Mouse (Mus musculus): Measurements from ENCODE around the gene Lrtm2. TPM values are rescaled to one million over a fixed set of nuclear protein-coding genes. Genes with fewer than 3 reads are reported as not detected.
"Not testable (repeated sequence)": the region's sequence is repeated elsewhere in the genome, so short reads cannot be mapped to it uniquely, and the experiment has no call there.

Lrtm2 gene
- total RNA-seq (2021): 0.23 TPM in 1 of 2 replicates, not detected in the other
- long read RNA-seq, experiment 1: 0 reads
- long read RNA-seq, experiment 2: 0 reads

GRCm38 (mm10) chr6:119330506-119330905, at the start of gene Lrtm2:
TSS of gene Lrtm2 (minus strand) at chr6:119330766.
- peak; percentile 45 for DNase-seq

- DNase-seq: no peak
These were observed 48.1 kb upstream of the Lrtm2 start for GRCm38 (mm10) chr6:119378631-119379030.

- no peak for DNase-seq
These were observed 47.0 kb upstream of the Lrtm2 start for GRCm38 (mm10) chr6:119377613-119378012.

GRCm38 (mm10) chr6:119375035-119375434, 44.5 kb upstream of the Lrtm2 start:
- no peak for DNase-seq

GRCm38 (mm10) chr6:119373000-119373705, 42.6 kb upstream of the Lrtm2 start:
- DNase-seq: no peak

GRCm38 (mm10) chr6:119372237-119372636, 41.7 kb upstream of the Lrtm2 start:
- no peak for DNase-seq

GRCm38 (mm10) chr6:119371624-119372023, 41.1 kb upstream of the Lrtm2 start:
- no peak for DNase-seq

GRCm38 (mm10) chr6:119367382-119367781, 36.8 kb upstream of the Lrtm2 start:
- no peak for DNase-seq

- DNase-seq: not testable (repeated sequence)
These were observed 36.2 kb upstream of the Lrtm2 start for GRCm38 (mm10) chr6:119366800-119367199.

- DNase-seq: no peak
These were observed 33.0 kb upstream of the Lrtm2 start for GRCm38 (mm10) chr6:119363593-119363992.

GRCm38 (mm10) chr6:119360925-119361702, 30.5 kb upstream of the Lrtm2 start:
- no peak for DNase-seq

- DNase-seq: not testable (repeated sequence)
These were observed 29.7 kb upstream of the Lrtm2 start for GRCm38 (mm10) chr6:119360250-119360649.

- no peak for DNase-seq
These were observed 27.5 kb upstream of the Lrtm2 start for GRCm38 (mm10) chr6:119358020-119358571.

- no peak for DNase-seq
These were observed 21.9 kb upstream of the Lrtm2 start for GRCm38 (mm10) chr6:119352501-119352900.

GRCm38 (mm10) chr6:119351656-119352055, 21.1 kb upstream of the Lrtm2 start:
- DNase-seq: no peak

- no peak for DNase-seq
These were observed 20.2 kb upstream of the Lrtm2 start for GRCm38 (mm10) chr6:119350703-119351198.

GRCm38 (mm10) chr6:119348234-119348633, 17.7 kb upstream of the Lrtm2 start:
- peak; percentile 83 for DNase-seq

- peak; percentile 33 for DNase-seq
These were observed 17.2 kb upstream of the Lrtm2 start for GRCm38 (mm10) chr6:119347813-119348212.

GRCm38 (mm10) chr6:119346257-119346656, 15.7 kb upstream of the Lrtm2 start:
- no peak for DNase-seq

GRCm38 (mm10) chr6:119341409-119341808, 10.8 kb upstream of the Lrtm2 start:
- peak; percentile 26 for DNase-seq

- no peak for DNase-seq
These were observed 7.8 kb upstream of the Lrtm2 start for GRCm38 (mm10) chr6:119338121-119338912.

- no peak for DNase-seq
These were observed 6.7 kb upstream of the Lrtm2 start for GRCm38 (mm10) chr6:119337287-119337686.

Data from adrenal gland, postnatal 14 days (tissue).